Mouse (Mus musculus) ovary, postnatal 36 days (tissue): ENCODE results near the gene Fosl2.
A peak's percentile ranks its signal among the peaks of the same experiment; 100 is the strongest.
"Not testable (repeated sequence)": the region's sequence is repeated elsewhere in the genome, so short reads cannot be mapped to it uniquely, and the experiment has no call there.

Experiments
- DNase-seq: peaks from one replicate; pipeline ENCODE4 v3.0.0; 2022; ENCODE audit warnings: low spot score, mixed read lengths

Gene Fosl2

GRCm38 (mm10) chr5:32178720-32179119, 43.1 kb downstream of the Fosl2 start:
- not testable (repeated sequence) for DNase-seq

DNA sequence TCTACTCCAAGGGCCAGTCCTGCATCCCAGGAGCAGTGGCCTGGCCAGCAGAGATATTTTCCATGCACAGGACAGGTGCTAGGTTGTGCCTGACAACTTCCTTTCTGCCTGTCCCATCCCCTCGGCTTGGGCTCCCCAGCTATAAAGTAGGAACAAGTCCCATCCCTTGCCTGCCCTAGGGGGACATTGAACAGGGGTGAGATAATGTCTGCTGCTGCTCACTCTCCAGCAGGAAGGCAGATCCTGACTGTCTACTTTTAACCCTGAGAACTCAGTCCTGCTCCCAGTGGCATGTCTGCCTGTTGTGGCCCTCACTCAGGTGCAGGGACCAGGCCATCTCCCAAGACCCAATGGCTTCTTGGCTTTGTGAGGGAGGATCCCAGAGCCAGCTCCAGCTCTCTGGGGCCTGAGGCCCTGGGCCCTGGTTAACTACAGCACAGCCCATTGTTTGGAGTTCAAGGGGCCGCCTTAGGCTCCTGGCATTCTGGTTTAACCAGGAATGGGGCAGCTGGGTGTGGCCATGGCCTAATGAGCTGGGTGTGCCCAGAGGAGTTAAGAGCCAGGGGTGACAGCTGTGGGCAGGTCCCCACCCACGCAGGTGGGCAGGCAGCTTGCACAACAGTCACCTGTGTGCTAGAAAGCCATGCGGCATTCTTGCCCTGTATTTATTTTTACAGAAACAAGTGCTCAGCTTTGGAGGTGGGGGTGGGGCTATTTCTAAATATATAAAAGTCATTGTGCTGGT, 47.5 kb downstream of the Fosl2 start:
- DNase-seq: no peak

GRCm38 (mm10) chr5:32187717-32188116, 52.1 kb downstream of the Fosl2 start:
- DNase-seq: no peak

DNA sequence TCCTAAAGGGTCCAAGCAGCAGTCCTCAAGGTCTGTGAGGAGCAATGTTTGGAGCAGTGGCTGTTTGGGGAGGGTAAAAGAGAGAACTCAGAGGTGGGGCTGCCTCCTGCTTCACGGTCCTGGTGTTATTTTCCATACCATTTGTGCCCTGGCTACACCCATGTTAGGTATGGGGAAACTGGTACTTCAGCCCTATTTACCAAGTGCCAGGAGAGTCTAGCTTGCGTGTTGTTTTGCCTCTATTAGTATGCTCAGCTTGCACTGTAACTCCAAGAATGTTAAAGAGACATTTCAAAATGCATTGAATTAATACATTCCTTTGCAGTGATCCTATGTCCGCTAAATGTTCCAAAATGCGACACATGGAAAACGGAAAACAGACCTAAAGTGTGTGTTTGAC, 55.7 kb downstream of the Fosl2 start:
- DNase-seq: no peak

GRCm38 (mm10) chr5:32192016-32192845, 56.6 kb downstream of the Fosl2 start:
- no peak for DNase-seq

DNA sequence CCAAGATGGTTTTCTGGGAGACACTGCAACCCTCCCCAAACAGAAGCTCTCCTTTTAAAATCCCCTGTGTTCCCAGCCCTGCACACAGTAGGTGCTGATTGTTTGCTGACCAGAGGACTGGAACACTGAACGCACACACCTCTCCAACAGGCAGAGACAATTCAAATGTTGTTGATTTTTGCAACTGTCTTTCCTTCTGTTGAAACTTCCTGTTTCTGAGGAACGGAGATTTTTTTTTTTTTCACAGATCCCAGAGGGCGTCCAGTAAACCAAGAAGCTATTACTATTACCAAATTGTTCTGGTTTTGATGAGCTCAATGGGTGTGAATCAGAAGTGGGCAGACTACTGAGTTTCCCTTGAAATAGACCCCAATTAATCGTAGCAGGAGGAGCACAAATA, 58.6 kb downstream of the Fosl2 start:
- DNase-seq: no peak

DNA sequence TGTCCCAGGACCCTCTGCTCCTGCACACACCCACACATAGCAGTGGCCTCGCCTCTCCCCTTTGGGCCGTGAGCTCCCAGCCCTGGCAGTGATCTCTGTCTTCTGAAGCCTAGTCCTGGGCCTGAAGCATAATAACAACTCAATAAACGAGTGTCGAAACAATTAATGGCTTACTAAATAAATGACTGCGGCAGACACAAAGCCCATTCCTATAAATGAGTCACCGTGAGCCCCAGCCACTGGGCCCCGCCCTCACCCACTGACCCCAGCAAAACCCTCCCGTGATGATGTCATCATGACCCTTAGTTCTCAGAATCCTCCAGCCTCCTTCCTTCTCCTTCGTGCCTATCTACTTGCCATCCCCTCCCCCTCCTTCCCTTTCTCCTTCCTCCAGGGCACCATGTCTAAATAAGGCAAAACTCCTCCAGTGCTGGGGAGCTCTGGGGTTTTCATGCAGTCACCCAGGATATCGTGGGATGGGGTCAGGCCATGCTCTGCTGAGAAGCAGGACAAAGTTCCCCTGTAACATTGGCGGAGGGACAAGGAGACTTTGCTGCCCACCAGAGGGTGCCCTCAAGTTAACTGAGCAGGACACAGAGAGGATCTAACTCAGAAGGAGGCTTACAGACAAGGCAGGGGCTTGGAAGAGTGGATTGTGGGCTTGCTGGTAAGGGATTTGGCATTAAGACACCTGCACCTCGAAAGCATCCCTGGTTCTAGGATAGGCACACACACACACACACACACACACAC, 60.4 kb downstream of the Fosl2 start:
- no peak for DNase-seq

DNA sequence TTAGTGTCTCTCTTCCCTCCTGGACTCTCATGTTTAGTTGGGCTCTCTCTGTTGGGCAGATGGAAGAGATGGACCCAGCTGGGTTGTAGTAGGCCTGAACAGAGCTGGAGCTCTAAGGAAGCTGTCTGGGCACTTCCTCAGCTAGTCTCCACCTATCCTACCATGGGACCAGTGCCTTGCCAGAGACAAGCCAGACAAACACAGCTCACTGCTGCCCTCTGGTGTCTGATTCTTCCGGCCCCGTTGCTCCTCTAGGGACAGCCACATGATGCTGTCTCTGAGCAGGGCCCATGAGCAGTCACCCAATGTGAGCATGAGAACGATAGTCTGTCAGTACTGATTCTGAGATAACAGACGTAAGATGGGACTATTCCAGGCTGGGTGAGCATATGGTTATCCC, 62.1 kb downstream of the Fosl2 start:
- peak; percentile 89 for DNase-seq

DNA sequence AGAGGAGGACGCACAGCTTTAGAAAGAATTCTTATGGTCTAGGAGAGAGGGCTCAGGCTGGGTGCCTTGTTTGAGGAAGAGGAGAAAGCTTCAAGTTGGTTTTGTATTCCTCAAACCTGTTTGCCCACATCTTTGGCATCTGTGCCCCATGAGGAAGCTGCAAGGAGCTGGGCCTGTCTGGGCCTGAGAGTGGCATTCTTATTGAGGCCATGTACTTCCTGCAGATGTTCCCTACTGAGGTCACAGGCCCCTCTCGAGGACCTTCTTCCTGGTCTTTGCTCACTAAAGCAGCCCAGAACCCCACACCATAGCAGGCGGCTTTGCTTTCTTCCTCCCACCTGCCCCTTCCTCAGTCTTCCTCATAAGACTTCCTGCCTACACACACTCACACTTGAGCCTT, 63.5 kb downstream of the Fosl2 start:
- no peak for DNase-seq

- no peak for DNase-seq
These were observed 64.0 kb downstream of the Fosl2 start for GRCm38 (mm10) chr5:32199594-32199993.

- DNase-seq: no peak
These were observed 69.1 kb downstream of the Fosl2 start for GRCm38 (mm10) chr5:32204653-32205052.

DNA sequence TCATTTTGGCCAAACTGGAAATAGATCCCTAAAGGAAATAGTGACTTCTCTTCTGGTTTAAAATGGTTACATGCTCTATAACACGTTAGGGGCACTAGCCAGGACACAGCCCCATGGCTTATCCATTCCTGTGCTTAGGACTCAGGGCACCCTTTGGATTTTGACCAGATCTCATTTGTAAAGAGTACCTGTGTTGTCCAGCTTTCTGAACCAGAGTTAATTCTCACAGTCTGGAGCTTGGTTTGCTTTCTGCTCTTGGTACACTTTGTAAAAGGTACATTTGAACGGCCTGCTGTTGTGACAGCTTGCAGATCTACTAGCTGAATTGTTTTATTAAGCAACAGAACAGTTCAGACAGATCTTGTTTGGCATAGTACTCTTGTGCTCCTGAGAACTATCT, 71.1 kb downstream of the Fosl2 start:
- no peak for DNase-seq
